Mouse (Mus musculus): ENCODE measurements around the gene Agap1.
"Not testable (repeated sequence)": the region's sequence is repeated elsewhere in the genome, so short reads cannot be mapped to it uniquely, and the experiment has no call there.

Gene Agap1

DNA sequence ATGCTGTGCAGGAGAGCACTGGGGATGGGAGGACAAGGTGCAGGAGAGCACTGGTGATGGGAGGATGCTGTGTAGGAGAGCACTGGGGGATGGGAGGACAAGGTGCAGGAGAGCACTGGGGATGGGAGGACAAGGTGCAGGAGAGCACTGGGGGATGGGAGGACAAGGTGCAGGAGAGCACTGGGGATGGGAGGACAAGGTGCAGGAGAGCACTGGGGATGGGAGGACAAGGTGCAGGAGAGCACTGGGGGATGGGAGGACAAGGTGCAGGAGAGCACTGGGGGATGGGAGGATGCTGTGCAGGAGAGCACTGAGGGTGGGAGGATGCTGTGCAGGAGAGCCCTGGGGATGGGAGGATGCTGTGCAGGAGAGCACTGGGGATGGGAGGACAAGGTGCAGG, 47.3 kb downstream of the Agap1 start:
- not testable (repeated sequence) for DNase-seq (ENCODE audit: low spot score in 2 of 2)

DNA sequence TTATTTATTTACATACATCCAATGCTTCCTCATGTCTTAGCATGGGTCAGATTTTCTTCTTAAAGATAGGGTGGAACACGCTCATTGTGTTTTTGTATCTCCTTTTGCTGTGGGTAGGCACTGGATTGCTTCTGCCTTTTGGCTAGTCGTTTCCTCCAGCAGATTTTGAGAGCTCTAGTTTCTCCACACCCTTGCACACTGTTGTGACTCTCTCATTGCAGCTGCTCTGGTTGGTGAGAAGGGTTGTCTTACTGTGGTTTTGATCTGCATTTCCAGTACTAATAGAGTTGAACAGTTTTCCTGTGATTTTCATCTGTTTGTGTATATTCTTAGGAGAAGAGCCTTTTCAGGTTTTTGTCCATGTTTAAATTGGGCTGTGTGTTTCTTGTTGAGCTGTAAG, 54.6 kb downstream of the Agap1 start:
- no peak for DNase-seq (ENCODE audit: low spot score in 2 of 2)

DNA sequence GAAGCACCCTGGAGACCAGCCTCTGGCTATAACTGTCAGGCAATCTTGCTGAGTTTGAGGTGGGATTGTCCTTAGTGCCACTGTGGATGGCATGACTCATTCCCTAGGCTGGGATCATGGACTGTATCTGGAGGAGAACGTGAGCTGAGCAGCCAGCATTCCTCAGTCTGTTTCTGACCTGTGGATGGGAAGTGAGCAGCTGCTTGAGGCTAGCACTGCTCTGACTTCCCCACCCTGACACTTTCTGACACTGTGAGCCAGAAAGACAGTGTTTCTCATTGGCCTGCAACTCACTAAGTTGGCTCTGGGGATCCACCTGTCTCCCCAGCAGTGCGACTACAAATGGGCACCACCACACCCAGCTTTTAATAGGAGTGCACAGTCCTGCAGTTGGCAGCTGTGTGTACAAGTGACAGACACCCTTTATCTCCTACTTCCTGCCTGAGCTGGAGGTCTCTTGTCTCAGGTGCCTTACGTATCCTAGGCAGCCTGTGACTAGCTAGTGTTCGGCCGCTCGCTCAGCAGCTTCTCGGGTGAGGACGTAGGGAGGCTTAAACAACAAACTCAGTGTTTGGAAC, 55.2 kb downstream of the Agap1 start:
- DNase-seq (ENCODE audit: low spot score in 2 of 2) = no peak

DNA sequence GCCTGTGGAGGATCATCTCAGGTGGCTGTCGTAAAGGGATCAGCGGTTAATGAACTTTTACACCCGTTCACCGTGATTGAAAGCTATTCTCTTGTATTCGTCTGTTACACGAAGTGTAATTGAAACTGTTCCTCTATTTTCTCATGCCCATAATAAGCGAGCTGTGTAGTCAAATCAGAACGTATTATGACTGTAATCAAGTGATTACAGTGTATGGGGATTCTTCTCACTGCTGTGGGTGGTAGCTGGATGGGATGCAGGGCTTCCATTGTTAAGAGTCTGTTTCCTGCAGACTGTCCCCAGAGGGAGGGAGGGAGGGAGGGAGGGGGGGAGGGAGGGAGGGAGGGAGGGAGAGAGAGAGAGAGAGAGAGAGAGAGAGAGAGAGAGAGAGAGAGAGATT, 56.1 kb downstream of the Agap1 start:
- no peak for DNase-seq (ENCODE audit: low spot score in 2 of 2)

DNA sequence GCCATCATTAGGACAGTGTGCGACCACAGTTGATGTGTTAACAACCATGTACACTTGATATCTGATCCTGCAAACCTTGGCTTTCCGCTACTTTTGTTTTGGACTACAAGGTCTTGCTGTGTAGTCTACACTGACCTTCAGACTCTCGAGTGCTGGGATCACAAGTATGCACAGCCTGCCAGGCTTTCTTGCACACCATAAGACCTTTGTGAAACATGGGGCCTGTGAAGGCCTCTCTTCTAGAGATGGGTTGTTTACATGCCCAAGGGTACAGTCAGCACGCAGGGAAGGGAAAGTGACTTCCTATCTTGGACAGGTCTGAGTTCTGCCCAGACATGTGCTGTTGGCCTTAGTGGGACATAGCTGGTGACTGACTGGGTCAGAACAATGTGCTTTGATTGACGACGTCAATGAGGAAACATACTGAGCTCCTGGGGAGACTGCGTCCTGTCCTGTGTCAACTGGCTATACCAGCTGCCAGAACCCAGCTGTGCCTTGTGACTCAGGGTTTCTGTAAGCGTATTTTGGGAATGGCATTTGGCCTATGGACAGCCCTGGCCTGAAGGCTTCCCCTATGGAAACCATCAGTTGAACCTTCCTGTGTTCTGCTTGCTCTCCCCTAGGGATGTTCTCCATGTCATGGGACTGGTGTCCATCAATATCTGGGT, 59.1 kb downstream of the Agap1 start:
- no peak for DNase-seq (ENCODE audit: low spot score in 2 of 2)

DNA sequence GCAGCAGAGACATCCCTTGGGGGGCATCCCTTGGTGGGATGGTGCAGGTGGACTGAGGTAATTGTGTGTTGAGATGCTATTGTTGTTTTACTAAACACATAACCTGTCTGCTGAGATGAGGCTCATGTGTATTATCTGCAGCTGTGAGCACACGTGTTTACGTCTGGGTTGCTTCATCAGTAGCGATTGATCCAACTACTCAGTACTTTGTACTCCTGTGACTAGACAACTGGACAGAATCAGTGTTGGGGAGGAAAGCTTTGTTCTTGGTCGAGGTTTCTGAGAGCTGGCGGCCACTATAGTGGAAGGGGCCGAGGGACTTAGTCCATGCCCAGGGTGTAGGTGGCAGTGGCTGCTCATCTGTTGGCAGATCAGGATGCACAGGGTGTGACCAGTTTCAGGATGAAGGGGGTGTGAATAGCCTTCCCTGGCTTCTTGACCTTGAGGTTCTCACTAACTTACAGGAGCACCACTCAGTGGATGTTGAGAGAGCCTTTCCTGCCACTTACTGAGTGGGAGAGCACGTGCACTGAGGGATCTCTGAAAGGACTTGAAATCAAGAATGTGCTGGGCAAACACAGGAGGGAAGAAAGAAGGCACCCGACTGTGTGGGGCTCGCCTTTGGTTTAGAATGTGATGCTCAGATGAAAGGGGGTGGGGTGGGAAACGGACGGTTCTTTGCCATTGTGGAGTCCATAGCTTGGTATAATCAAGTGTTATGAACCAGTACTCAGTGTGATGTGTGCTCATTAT, 61.4 kb downstream of the Agap1 start:
- DNase-seq (ENCODE audit: low spot score in 2 of 2) = no peak

DNA sequence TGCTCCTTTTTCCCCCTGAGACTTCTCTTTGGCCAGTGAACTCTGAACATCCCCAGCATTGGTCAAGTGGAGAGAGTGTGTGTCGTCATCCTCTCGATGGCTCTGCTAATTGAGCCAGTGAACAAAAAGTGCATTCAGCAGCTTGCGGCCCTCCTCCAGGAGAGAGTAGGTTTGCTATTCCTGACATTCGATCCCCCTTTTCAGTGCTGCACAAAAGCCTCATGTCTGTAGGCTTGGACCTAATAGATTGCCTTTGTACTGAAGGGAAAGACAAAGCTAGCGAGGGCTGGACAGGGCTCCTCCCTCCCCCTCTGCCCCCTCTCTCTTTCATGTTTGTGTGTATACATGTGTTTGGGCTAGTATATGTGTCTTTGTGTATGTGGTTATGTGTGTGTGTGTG, 63.2 kb downstream of the Agap1 start:
- DNase-seq (ENCODE audit: low spot score in 2 of 2) = no peak

DNA sequence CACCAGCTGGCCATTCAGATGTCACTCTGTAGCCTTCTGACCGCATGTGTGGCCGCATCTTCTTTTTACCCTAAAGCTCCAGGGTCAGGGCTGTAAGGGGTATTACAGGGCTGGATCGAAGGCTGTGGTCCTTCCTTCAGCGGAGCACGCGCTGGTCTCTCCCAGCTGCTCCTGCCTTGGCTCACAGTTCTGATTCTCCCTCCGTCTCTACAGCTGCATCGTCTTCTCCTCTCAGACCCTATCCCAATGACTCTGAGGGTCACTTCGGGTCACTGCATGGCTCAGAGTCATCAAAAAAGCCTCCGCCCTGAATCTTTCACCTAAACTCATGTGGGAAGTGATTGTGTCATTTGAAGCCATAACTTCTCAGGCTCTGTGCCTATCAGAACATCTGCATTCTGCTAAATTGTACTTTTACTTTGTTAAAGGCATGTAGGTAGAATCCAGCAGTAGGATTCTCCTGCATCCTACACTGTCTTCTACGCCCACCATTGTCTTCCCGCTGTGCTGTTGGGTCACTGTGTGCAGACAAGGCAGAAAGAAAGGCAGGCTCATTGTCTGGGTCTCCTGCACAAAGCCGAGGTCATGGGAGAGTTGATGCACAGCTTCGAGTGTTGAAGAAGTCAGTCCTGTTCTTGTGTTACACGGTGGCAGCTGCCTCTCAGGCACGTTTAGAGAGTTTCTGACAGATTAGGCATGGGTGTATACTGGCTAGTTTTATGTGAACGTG, 65.5 kb downstream of the Agap1 start:
- no peak for DNase-seq (ENCODE audit: low spot score in 2 of 2)

DNA sequence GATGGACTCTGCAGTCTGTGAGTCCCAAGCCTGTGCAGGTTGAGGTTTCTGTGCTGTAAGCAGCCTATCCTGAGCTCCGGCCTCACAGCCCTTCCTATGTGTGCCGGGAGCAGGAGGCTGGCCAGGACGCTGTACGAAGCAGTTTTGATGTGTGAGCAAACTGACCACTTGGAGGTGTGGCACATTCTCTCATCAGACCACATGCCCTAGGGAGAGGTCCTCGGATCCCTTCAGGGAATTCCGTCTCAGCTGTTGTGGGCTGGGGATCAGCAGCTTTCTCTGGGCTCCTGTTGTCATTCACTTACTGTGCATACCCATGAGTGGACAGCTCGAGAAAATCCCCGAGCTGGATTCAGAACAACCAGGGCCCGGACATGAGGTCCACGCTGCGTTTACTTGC, 66.8 kb downstream of the Agap1 start:
- no peak for DNase-seq (ENCODE audit: low spot score in 2 of 2)

DNA sequence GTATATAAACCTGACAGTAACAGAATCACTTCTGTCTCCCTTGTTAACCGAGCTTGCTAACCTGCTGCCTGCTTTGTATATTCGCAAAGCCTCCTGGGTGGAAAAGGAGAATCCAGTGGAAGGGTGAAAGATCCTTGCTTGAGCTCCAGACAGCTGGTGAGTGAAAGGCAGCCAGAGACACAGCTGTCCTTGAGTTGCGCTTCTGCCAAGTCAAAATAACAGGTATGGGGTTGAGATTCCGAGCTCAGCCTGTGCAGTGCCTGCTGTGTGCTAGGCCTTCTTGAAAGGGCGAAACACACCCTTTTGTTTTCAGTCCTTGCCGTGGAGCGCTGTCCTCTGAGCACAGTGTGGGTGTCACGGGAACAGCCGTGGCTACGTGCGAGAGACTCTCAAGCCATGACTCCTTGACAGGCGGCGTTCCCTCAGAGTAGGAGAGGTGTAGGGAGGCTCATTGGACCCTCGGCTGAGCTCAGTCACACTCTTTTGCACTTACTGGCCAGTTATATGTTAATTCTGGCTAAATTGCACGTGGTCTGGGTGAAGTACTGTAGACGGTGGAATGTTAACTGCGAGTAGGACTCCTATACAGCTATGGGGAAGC, 67.4 kb downstream of the Agap1 start:
- no peak for DNase-seq (ENCODE audit: low spot score in 2 of 2)

DNA sequence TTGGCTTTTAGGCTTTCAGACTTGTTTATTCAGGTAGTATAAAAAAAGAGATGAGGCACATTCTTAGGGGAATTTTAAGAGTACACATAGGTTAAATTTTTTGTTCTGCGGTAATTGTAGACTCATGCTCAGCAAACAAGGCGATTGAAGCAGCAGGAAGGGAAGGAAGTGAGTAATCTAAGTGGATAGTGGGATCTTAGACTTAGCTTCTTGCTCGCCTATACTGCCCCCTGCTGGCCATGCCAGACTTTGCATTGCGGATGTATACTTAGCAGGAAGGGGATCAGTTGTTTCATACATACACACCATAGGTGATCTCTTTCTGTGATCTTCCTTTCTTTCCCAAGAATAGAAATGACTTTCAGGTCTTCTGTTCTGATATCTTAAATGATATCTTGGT, 69.8 kb downstream of the Agap1 start:
- DNase-seq (ENCODE audit: low spot score in 2 of 2) = peak; percentile 54 to 94

DNA sequence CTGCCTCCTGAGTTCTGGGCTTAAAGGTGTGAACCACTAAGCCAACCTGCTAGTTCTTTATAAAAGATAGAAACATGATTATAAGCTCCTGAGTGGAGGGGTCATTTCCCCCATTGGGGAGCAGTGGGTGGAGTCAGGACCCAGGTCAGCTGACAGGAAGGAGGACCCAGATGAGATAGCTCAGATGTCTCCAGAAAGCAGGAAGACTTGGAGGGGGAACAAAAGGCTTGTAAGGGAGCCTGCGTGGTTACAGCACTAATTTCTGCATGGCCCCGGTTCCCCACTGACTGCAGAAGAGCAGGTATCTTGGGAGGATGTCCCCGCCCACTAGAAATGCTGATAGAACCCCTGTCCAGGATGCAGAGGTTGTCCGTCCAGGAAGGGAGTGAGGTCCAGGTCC, 70.4 kb downstream of the Agap1 start:
- DNase-seq (ENCODE audit: low spot score in 2 of 2) = no peak

DNA sequence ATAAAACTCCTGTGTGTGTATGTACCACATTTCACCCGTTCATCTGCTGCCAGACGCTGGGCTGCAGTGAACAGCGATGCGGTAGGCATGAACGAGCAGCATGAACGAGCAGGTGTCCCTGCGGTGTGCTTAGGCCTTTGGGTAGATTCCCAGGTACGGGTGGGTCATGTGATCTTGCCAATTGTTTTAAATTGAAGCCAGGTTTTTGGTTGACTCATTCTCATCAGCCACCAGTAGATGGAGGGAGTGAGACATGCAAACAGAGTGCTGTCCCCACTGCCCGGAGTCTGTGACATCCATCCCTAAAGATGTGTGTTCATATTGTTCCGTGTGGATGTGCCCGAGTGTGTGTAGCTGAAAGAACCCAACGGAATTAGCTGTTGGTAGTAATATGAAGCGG, 71.2 kb downstream of the Agap1 start:
- peak; percentile 40 to 67 for DNase-seq (ENCODE audit: low spot score in 2 of 2)

DNA sequence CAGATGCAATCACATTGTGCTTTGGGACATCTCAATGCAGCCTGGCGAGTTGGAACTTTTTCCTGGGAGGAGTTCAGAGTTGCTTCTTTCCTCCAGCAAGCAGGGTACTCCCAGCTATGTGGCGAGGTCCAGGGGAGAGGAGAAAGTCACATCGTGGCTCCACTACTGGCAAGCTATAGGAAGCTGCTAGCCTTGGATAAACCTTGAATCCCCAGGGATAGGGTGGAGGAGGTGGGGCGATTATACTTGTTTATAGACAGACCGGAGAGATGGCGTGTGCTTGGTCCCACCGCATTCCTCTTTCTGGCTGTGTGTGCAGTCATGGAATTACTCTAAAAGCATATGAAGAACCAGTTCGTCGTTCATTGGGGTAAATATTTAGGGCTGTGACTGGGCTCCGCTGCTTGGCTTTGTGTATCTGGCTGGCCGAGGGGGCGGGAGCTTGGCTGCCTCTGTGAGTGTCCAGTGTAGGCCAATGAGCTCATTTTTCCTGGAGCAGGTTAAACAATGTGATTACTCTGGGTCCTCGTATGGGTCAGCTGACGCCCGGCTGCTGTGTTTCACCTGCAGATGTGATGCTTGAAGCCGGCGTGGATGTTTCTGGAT, 74.2 kb downstream of the Agap1 start:
- no peak for DNase-seq (ENCODE audit: low spot score in 2 of 2)

DNA sequence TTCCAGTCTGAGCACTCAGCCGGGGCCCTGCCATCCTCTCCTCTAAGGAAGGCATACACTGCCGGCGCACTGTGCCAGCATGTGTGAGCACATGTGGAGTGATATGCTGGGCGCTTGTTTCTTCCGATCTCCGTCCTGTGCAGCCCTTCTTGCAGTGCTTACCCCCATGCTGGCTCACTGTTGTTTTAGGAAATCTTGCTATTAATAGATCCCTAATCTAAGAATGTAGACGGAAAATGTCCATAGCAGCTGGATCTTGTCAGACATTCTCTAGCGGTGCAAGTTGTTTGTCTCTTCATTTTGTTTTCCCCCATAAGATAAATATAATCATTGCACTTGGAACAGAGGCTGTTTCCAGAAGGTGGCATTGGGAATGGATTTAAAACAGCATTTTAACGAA, 79.1 kb downstream of the Agap1 start:
- DNase-seq (ENCODE audit: low spot score in 2 of 2) = no peak

DNA sequence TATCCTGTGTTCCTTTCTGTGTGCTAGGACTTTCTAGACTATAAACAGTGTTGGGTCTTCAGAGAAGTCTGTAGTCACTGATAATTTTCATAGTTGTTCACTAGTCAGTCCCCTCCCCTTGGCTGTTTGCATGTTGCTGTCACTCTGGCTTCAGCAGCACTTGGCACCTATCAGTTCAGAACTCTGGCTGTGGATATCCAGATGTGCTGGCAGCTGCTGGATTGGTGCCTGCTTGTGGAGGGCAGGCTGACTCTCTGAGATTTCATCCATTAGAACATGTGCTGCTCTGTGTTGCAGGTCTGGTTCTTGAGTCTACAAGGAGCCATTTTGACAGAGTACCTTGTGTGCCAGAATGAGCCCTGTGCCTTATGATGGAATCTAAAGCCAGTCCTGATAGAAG, 80.6 kb downstream of the Agap1 start:
- DNase-seq (ENCODE audit: low spot score in 2 of 2) = no peak

DNA sequence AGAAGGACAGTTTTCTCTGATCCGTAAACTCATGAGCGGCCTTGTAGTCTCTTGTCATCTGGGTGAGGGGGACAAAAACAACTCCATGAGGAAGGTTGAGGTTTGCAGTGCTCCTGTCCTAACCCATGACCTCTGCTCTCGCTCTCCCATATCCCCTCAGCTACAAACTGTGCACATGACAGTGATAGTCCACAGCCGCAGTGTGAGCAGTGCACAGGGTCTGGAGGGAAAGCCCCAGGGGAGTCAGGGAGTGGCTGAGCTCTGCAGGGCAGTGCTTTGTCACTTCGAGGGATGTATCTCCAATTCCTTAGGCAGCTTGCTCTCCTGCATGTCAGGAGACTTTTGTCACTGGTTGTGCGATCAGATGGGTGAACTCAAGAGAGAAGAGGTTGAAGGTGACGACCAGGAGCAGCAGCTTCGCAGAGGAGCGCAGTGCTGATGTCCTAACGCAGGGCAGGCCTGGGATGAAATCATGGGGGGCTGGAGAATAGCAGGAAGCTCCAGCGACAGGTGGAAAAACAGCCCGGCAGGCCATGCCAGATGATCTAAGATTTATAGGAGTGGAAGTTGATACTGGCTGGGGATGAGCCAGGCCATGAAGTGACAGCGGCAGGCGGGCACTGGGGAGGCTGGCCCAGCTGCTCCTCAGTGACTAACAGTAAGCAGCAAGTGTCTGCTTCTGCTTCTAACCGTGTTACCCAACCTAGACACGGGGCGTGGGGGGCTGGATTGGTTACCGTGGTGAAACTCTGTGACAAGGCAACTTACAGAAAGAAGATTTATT, 83.7 kb downstream of the Agap1 start:
- no peak for DNase-seq (ENCODE audit: low spot score in 2 of 2)

DNA sequence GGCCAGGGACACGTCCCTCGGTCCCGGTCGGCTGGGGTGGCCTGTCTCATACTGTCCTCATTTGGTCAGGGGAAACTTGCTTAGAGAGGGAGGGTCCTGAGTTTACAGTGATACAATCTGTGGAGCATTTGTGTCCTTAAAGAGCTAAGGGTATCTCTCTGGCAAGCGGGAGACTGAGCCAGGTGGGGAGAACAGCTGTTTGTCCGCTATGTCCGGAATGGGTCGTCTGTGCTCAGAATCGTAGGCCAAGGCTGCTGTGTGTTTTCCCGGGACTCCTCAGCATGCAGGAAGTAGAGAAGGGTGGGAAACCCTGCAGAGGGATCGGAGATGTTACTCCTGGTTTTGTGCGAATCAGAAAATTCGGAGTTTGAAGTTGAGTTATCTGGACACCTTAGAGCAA, 84.5 kb downstream of the Agap1 start:
- DNase-seq (ENCODE audit: low spot score in 2 of 2) = no peak

DNA sequence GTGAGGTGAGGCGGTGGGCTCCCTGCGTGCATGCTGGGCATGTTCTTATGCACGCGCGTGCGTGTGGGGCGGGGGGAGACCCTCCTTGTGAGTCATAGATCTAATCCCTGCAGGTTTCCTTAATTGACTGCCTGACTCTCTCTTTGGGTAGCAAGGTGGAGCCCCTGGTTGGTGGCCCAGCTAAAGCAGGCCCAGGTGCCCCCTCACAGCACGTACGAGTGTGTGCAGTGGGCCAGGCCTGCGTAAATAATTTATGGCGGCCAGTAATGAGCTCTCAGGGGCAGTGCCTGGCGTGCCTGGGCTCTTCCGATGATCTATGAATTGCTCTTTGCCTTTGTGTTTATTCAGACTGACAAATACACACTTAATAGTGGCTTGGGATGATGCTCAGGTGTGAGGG, 86.5 kb downstream of the Agap1 start:
- DNase-seq (ENCODE audit: low spot score in 2 of 2) = no peak

DNA sequence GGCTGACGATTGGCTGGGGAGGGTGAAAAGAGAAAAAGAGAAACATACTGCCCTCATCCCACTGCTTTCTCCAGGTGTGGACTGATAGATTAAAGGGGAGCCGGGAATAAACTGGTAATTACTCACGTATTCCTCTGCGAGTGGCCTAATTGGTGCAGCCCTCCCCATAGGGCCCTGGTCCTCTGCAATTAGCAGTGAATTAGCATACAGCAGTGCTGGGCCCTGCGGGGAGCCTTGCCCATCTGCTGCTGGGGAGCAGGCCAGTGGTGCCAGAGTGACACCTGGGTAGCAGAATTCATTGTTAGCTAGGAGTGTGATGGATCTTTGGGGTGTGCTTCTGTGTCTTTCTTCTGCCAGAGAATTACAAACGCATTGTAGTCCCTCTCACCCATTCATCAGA, 87.9 kb downstream of the Agap1 start:
- DNase-seq (ENCODE audit: low spot score in 2 of 2) = no peak

DNA sequence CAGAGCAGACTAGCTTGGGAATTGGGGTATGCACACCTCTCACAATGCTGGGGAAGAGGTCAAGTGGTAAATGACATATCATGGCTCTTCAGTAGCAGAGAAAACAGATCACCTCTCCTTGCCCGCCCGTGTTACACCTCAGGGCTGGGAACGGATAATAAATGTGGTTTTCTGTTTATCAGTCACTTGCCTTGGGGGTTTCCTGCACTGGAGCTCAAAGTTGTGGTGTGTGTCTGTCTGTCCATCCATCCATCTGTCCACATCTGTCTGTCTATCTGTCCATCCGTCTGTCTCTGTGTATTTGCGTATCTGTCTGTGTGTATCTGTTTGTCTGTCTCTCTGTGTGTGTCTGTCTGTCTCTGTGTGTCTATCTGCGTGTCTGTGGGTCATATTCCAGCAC, 88.7 kb downstream of the Agap1 start:
- no peak for DNase-seq (ENCODE audit: low spot score in 2 of 2)

Measured in left cerebral cortex, adult 9 months (tissue).